Mouse (Mus musculus): ENCODE results near the gene Ddx42. TPM values are rescaled to one million over a fixed set of nuclear protein-coding genes. Genes with fewer than 3 reads are reported as not detected.

The Ddx42 gene
- polyA plus RNA-seq (2012; rRNA removed) = 5.9 and 8.1 TPM in 2 replicates

GRCm38 (mm10) chr11:106216730-106217490, at the start of gene Ddx42:
Gene Ddx42 (plus strand): TSS chr11:106216926.

GRCm38 (mm10) chr11:106202123-106202465, 14.6 kb upstream of the Ddx42 start, which contains the start of gene Strada:
Gene Strada (minus strand): TSS chr11:106202168.

GRCm38 (mm10) chr11:106215927-106216729, 598 bp upstream of the Ddx42 start, which contains the start of gene Ccdc47:
Gene Ccdc47 (minus strand): TSS chr11:106216344.

GRCm38 (mm10) chr11:106255685-106256451, 39.1 kb downstream of the Ddx42 start, which contains the start of the genes Ftsj3 and Psmc5:
Gene Ftsj3 (minus strand): TSS chr11:106256079.
Gene Psmc5 (plus strand): TSS chr11:106256154.

GRCm38 (mm10) chr11:106272644-106273310, 56.1 kb downstream of the Ddx42 start, which contains the start of gene Smarcd2:
Gene Smarcd2 (minus strand): TSS chr11:106272972.

GRCm38 (mm10) chr11:106276454-106276853, 59.7 kb downstream of the Ddx42 start, which contains the start of gene Tcam1:
Gene Tcam1 (plus strand): TSS chr11:106276672.

Other genes with a start within 250 kb of the Ddx42 start
- gene Ace, start 249.0 kb upstream of the Ddx42 start, polyA plus RNA-seq (2012; rRNA removed) = 34.4 and 39.0 TPM in 2 replicates
- 0.05 and 0.19 TPM in 2 replicates for gene Ace3, start 222.3 kb upstream of the Ddx42 start, polyA plus RNA-seq (2012; rRNA removed)
- gene Kcnh6, start 208.8 kb upstream of the Ddx42 start, polyA plus RNA-seq (2012; rRNA removed) = 5.2 and 6.7 TPM in 2 replicates
- gene Dcaf7, start 180.1 kb upstream of the Ddx42 start, polyA plus RNA-seq (2012; rRNA removed) = 32.8 and 33.2 TPM in 2 replicates
- gene Taco1, start 150.9 kb upstream of the Ddx42 start, polyA plus RNA-seq (2012; rRNA removed) = 12.0 TPM in 2 replicates
- 21.0 and 21.6 TPM in 2 replicates for gene Map3k3, start 132.3 kb upstream of the Ddx42 start, polyA plus RNA-seq (2012; rRNA removed)
- not detected in 2 replicates for gene Gm10840, start 56.1 kb upstream of the Ddx42 start, polyA plus RNA-seq (2012; rRNA removed)
- gene Limd2, start 56.1 kb upstream of the Ddx42 start, polyA plus RNA-seq (2012; rRNA removed) = 11.2 and 13.0 TPM in 2 replicates
- gene Strada, start 14.8 kb upstream of the Ddx42 start, polyA plus RNA-seq (2012; rRNA removed) = 12.8 and 14.7 TPM in 2 replicates
- gene Ccdc47, start 582 bp upstream of the Ddx42 start, polyA plus RNA-seq (2012; rRNA removed) = 6.0 and 7.3 TPM in 2 replicates
- 7.0 and 8.9 TPM in 2 replicates for gene Ftsj3, start 39.2 kb downstream of the Ddx42 start, polyA plus RNA-seq (2012; rRNA removed)
- 24.4 and 25.3 TPM in 2 replicates for gene Psmc5, start 39.2 kb downstream of the Ddx42 start, polyA plus RNA-seq (2012; rRNA removed)
- gene Smarcd2, start 56.0 kb downstream of the Ddx42 start, polyA plus RNA-seq (2012; rRNA removed) = 101 and 104 TPM in 2 replicates
- gene Tcam1, start 59.7 kb downstream of the Ddx42 start, polyA plus RNA-seq (2012; rRNA removed) = not detected in 2 replicates
- gene Gh, start 84.9 kb downstream of the Ddx42 start, polyA plus RNA-seq (2012; rRNA removed) = not detected in 2 replicates
- gene Cd79b, start 97.8 kb downstream of the Ddx42 start, polyA plus RNA-seq (2012; rRNA removed) = 8.5 and 12.4 TPM in 2 replicates
- 0.06 and 0.16 TPM in 2 replicates for gene Scn4a, start 136.4 kb downstream of the Ddx42 start, polyA plus RNA-seq (2012; rRNA removed)
- gene Prr29, start 148.5 kb downstream of the Ddx42 start, polyA plus RNA-seq (2012; rRNA removed) = 0.93 and 1.4 TPM in 2 replicates
- gene Icam2, start 171.1 kb downstream of the Ddx42 start, polyA plus RNA-seq (2012; rRNA removed) = 6.7 and 10.9 TPM in 2 replicates